Mouse (Mus musculus): ENCODE data around the gene Serpinb6a.
"Not testable (repeated sequence)": the region's sequence is repeated elsewhere in the genome, so short reads cannot be mapped to it uniquely, and the experiment has no call there.

The Serpinb6a gene

DNA sequence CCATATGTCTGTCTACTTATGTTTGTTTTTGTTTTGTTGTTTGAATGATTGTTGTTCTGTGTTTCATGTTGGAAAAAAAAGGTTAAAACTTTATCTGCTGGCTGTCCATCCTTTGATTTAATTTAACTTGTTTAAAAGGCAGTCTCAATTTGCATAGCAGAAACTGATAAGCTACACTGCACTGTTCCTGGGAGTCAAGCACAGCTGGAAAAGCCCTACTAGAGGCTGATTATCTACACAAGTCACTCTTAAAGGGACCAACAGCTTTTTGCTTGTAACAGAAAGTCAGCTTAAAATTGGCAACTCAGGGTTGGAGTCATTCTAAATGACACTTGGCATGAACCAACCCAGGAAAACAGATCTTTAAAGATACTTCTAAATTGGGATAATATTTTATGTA, 65.0 kb downstream of the Serpinb6a start:
- in situ Hi-C loops (cut with MboI; ENCODE audit: low pct_unique_long_range_greater_than_20kb in 1 of 2, low sequenced_read_pairs in 2 of 2, unreplicated experiment in 1 of 2): not testable (repeated sequence)

- in situ Hi-C loops (cut with MboI; ENCODE audit: low pct_unique_long_range_greater_than_20kb in 1 of 2, low sequenced_read_pairs in 2 of 2, unreplicated experiment in 1 of 2): no loop called here
These were observed 65.4 kb downstream of the Serpinb6a start for GRCm38 (mm10) chr13:33937151-33937550.

DNA sequence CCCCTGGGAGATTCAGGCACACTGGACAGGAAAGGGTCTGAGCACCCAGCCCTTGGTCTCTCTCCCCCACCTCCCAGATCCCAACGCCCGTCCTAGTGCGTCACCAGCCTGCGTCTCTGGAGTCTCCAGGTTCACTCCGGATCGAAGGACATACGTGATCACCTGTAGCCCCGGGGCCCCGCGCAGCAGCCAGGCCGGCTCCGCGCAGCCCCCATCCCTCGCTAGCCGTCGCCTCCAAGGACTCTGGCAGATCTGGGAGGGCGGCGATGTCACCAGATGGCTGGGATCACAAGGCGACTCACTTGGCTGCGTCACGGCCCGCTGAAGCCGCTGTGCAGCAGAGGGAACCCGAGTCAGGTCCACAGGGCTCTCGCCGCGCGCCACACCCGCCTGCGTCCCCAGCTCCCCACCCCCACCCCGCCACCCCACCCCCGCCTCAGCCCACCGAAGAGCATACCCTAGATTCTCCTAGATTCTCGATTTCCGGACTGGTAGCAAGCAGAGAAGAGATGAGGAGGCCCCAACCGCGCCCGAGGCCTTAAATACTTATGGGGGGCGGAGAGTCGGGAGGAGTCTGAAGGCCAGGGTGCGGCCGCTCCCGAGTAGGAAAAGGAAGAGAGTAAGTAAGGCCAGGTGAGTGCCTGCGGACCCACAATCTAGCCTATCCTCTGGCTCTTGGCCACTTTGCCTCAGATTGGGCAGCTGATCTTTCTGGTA, 67.0 kb downstream of the Serpinb6a start:
- in situ Hi-C loops (cut with MboI; ENCODE audit: low pct_unique_long_range_greater_than_20kb in 1 of 2, low sequenced_read_pairs in 2 of 2, unreplicated experiment in 1 of 2): no loop called here

DNA sequence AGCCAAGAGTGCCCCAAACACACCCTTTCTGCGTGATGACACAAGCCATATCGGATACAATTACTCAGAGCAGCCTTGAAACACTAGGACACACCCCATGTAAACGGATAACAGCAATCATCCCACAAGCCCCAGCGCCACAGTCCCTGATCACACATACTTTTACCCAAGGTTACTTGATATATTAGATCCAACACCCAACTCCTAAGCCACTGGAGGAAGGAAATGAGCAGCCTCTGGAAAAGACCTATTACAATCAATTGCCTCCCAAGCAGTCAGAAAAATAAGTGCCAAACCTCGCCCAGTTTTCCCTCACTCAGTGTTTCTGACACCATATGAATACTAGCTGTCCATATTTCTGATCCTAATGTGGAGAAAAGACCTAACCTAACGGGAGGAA, 67.9 kb downstream of the Serpinb6a start:
- in situ Hi-C loops (cut with MboI; ENCODE audit: low pct_unique_long_range_greater_than_20kb in 1 of 2, low sequenced_read_pairs in 2 of 2, unreplicated experiment in 1 of 2): no loop called here

GRCm38 (mm10) chr13:33930912-33931311, 71.7 kb downstream of the Serpinb6a start:
- in situ Hi-C loops (cut with MboI; ENCODE audit: low pct_unique_long_range_greater_than_20kb in 1 of 2, low sequenced_read_pairs in 2 of 2, unreplicated experiment in 1 of 2): no loop called here

DNA sequence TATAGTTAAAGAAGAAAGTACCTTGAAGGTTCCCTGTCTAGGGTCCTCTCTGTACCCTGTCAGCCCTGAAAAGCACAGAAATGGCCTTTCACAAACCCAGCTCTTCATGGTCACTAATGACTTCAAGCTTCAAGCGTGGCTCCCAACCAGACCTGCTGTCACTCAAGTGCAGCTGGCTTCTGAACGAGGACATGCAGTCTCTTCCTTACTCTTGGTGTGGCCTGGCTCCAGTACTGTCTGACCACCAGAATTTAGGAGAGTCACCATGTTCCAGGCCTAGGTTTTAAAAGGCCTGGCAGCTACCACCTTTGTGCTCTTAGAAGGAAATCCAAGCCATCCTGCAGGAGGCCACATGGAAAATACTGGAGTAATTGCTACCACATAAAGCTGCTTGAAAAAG, 72.3 kb downstream of the Serpinb6a start:
- in situ Hi-C loops (cut with MboI; ENCODE audit: low pct_unique_long_range_greater_than_20kb in 1 of 2, low sequenced_read_pairs in 2 of 2, unreplicated experiment in 1 of 2): no loop called here

GRCm38 (mm10) chr13:33921699-33922098, 80.9 kb downstream of the Serpinb6a start:
- in situ Hi-C loops (cut with MboI; ENCODE audit: low pct_unique_long_range_greater_than_20kb in 1 of 2, low sequenced_read_pairs in 2 of 2, unreplicated experiment in 1 of 2): no loop called here

DNA sequence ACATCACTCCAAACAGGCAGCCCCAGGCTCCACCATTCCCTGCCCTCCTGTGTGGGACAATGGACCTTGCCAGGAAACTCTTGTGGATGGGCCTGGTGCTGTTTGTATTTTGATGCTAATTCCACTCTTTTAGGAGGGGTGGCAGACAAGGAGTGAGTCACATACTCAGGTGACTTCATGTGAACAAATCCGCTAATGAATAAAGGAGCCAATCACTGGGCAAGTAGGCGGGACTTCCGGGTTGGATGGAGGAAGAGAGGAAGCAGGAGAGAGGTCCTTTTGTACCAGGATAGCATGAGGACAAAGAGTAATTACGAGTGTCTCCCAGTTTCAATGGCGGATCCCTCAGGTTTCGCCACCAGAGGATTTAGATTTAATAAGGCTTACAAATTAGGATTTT, 81.6 kb downstream of the Serpinb6a start:
- in situ Hi-C loops (cut with MboI; ENCODE audit: low pct_unique_long_range_greater_than_20kb in 1 of 2, low sequenced_read_pairs in 2 of 2, unreplicated experiment in 1 of 2): no loop called here

- in situ Hi-C loops (cut with MboI; ENCODE audit: low pct_unique_long_range_greater_than_20kb in 1 of 2, low sequenced_read_pairs in 2 of 2, unreplicated experiment in 1 of 2): no loop called here
These were observed 95.8 kb downstream of the Serpinb6a start for GRCm38 (mm10) chr13:33906821-33907220.

- in situ Hi-C loops (cut with MboI; ENCODE audit: low pct_unique_long_range_greater_than_20kb in 1 of 2, low sequenced_read_pairs in 2 of 2, unreplicated experiment in 1 of 2): no loop called here
These were observed 97.2 kb downstream of the Serpinb6a start, which contains the start of gene Serpinb6c for GRCm38 (mm10) chr13:33905176-33905954. Serpinb6c (minus strand) TSS chr13:33905708.

DNA sequence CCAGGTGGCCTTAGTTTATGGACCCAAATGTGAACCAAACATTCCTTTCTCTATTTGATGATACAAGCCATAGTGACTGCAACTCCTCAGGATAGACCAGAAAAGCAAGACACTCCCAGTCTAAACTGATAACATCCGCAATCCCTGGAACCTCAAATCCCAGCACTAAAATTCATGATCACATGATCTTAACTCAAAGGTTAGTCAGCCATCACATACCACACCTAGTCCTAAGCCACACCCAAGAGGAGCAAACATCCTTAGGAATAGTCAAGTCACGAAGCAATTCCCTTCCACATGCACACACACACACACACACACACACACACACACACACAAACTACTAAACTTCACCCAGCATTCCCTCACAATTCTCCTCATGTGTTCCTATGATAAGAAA, 99.3 kb downstream of the Serpinb6a start:
- in situ Hi-C loops (cut with MboI; ENCODE audit: low pct_unique_long_range_greater_than_20kb in 1 of 2, low sequenced_read_pairs in 2 of 2, unreplicated experiment in 1 of 2): no loop called here

GRCm38 (mm10) chr13:33894207-33894606, 108.4 kb downstream of the Serpinb6a start:
- in situ Hi-C loops (cut with MboI; ENCODE audit: low pct_unique_long_range_greater_than_20kb in 1 of 2, low sequenced_read_pairs in 2 of 2, unreplicated experiment in 1 of 2): no loop called here
